Mouse (Mus musculus): ENCODE results near the gene Megf11. TPM values are rescaled to one million over a fixed set of nuclear protein-coding genes. Genes with fewer than 3 reads are reported as not detected.

The Megf11 gene
- polyA plus RNA-seq, 1 experiment from 2014 or later = 0.56 TPM

- no peaks in the 10 kb centered on the region for H3K4me1 ChIP-seq (ENCODE audit: insufficient read depth, low read depth, low read length)
- H3K27ac ChIP-seq (ENCODE audit: low read length) = no peak overlapping the region
- no peak overlapping the region for H3K4me2 ChIP-seq (replicated peaks; ENCODE audit: low read depth, low read length)
- H3K9me3 ChIP-seq (ENCODE audit: low read length) = no peaks in the 10 kb centered on the region
- no peak overlapping the region for H3K4me3 ChIP-seq (ENCODE audit: low read depth, low read length)
- no peak for ATAC-seq
- H3K27me3 ChIP-seq (replicated peaks; ENCODE audit: insufficient read depth, low read length) = no peaks in the 10 kb centered on the region
- H3K9ac ChIP-seq (replicated peaks; ENCODE audit: low read depth) = no peak overlapping the region
- 55% methylated on average over 10 of the region's 10 CpGs for WGBS
- no peak for TF ChIP-seq CTCF (IDR thresholded peaks at IDR 0.05)
- TF ChIP-seq EP300 (IDR thresholded peaks at IDR 0.05) = no peak
- H3K36me3 ChIP-seq (ENCODE audit: insufficient read depth, low read length) = no peaks in the 10 kb centered on the region
- DNase-seq (ENCODE audit: low spot score) = no peak
Measured at GRCm38 (mm10) chr9:64652841-64653361, 267.5 kb downstream of the Megf11 start.

- no peak overlapping the region for H3K27ac ChIP-seq (ENCODE audit: low read length)
- H3K4me3 ChIP-seq (ENCODE audit: low read depth, low read length) = no peak overlapping the region
- no peaks in the 10 kb centered on the region for H3K9me3 ChIP-seq (ENCODE audit: low read length)
- H3K9ac ChIP-seq (replicated peaks; ENCODE audit: low read depth) = no peak overlapping the region
- no peaks in the 10 kb centered on the region for H3K27me3 ChIP-seq (replicated peaks; ENCODE audit: insufficient read depth, low read length)
- TF ChIP-seq EP300 (IDR thresholded peaks at IDR 0.05) = no peak
- TF ChIP-seq CTCF (IDR thresholded peaks at IDR 0.05) = no peak
- H3K36me3 ChIP-seq (ENCODE audit: insufficient read depth, low read length) = no peaks in the 10 kb centered on the region
- DNase-seq (ENCODE audit: low spot score) (no peak), ATAC-seq (no peak)
- 77% methylated on average over 10 of the region's 10 CpGs for WGBS
- H3K4me2 ChIP-seq (replicated peaks; ENCODE audit: low read depth, low read length) = no peak overlapping the region
- no peaks in the 10 kb centered on the region for H3K4me1 ChIP-seq (ENCODE audit: insufficient read depth, low read depth, low read length)
Measured at GRCm38 (mm10) chr9:64654723-64655122, 269.3 kb downstream of the Megf11 start.

- Histone ChIP-seq H3K9me3 (ENCODE audit: low read length) (no peaks in the 10 kb centered on the region), H3K27ac (ENCODE audit: low read length) (no peak overlapping the region), H3K4me3 (ENCODE audit: low read depth, low read length) (no peak overlapping the region), H3K9ac (replicated peaks; ENCODE audit: low read depth) (no peak overlapping the region), H3K36me3 (ENCODE audit: insufficient read depth, low read length) (no peaks in the 10 kb centered on the region), H3K4me2 (replicated peaks; ENCODE audit: low read depth, low read length) (no peak overlapping the region), H3K27me3 (replicated peaks; ENCODE audit: insufficient read depth, low read length) (no peaks in the 10 kb centered on the region), H3K4me1 (ENCODE audit: insufficient read depth, low read depth, low read length) (no peaks in the 10 kb centered on the region)
- WGBS = 86% methylated on average over 5 of the region's 5 CpGs
- no peak for TF ChIP-seq CTCF (IDR thresholded peaks at IDR 0.05)
- TF ChIP-seq EP300 (IDR thresholded peaks at IDR 0.05) = no peak
- no peak for ATAC-seq
- no peak for DNase-seq (ENCODE audit: low spot score)
Measured at GRCm38 (mm10) chr9:64656613-64657012, 271.2 kb downstream of the Megf11 start.

- ATAC-seq (no peak), DNase-seq (ENCODE audit: low spot score) (no peak)
- Histone ChIP-seq H3K4me2 (replicated peaks; ENCODE audit: low read depth, low read length) (no peak overlapping the region), H3K27me3 (replicated peaks; ENCODE audit: insufficient read depth, low read length) (no peaks in the 10 kb centered on the region), H3K9ac (replicated peaks; ENCODE audit: low read depth) (no peak overlapping the region), H3K36me3 (ENCODE audit: insufficient read depth, low read length) (no peaks in the 10 kb centered on the region), H3K9me3 (ENCODE audit: low read length) (no peaks in the 10 kb centered on the region), H3K4me1 (ENCODE audit: insufficient read depth, low read depth, low read length) (no peaks in the 10 kb centered on the region), H3K4me3 (ENCODE audit: low read depth, low read length) (no peak overlapping the region), H3K27ac (ENCODE audit: low read length) (no peak overlapping the region)
- WGBS = 67% methylated on average over 7 of the region's 7 CpGs
- TF ChIP-seq EP300 (IDR thresholded peaks at IDR 0.05) (no peak), CTCF (IDR thresholded peaks at IDR 0.05) (no peak)
Measured at GRCm38 (mm10) chr9:64660222-64660621, 274.8 kb downstream of the Megf11 start.

- Histone ChIP-seq H3K4me2 (replicated peaks; ENCODE audit: low read depth, low read length) (no peak overlapping the region), H3K4me3 (ENCODE audit: low read depth, low read length) (no peak overlapping the region), H3K9me3 (ENCODE audit: low read length) (no peaks in the 10 kb centered on the region), H3K27ac (ENCODE audit: low read length) (no peak overlapping the region), H3K9ac (replicated peaks; ENCODE audit: low read depth) (no peak overlapping the region), H3K27me3 (replicated peaks; ENCODE audit: insufficient read depth, low read length) (no peaks in the 10 kb centered on the region), H3K4me1 (ENCODE audit: insufficient read depth, low read depth, low read length) (no peaks in the 10 kb centered on the region), H3K36me3 (ENCODE audit: insufficient read depth, low read length) (no peaks in the 10 kb centered on the region)
- ATAC-seq (no peak), DNase-seq (ENCODE audit: low spot score) (no peak)
- TF ChIP-seq CTCF (IDR thresholded peaks at IDR 0.05) (no peak), EP300 (IDR thresholded peaks at IDR 0.05) (no peak)
- 8% methylated on average over 1 of the region's 1 CpGs for WGBS
Measured at GRCm38 (mm10) chr9:64664612-64665011, 279.2 kb downstream of the Megf11 start.

GRCm38 (mm10) chr9:64666549-64666948, 281.1 kb downstream of the Megf11 start:
- WGBS = 34% methylated on average over 4 of the region's 4 CpGs
- Histone ChIP-seq H3K27ac (ENCODE audit: low read length) (no peak overlapping the region), H3K4me2 (replicated peaks; ENCODE audit: low read depth, low read length) (no peak overlapping the region), H3K36me3 (ENCODE audit: insufficient read depth, low read length) (no peaks in the 10 kb centered on the region), H3K4me3 (ENCODE audit: low read depth, low read length) (no peak overlapping the region), H3K9ac (replicated peaks; ENCODE audit: low read depth) (no peak overlapping the region), H3K4me1 (ENCODE audit: insufficient read depth, low read depth, low read length) (no peaks in the 10 kb centered on the region), H3K27me3 (replicated peaks; ENCODE audit: insufficient read depth, low read length) (no peaks in the 10 kb centered on the region), H3K9me3 (ENCODE audit: low read length) (no peaks in the 10 kb centered on the region)
- DNase-seq (ENCODE audit: low spot score) (peak; percentile 42), ATAC-seq (no peak)
- TF ChIP-seq EP300 (IDR thresholded peaks at IDR 0.05) = no peak
- TF ChIP-seq CTCF (IDR thresholded peaks at IDR 0.05) = no peak

GRCm38 (mm10) chr9:64667513-64667912, 282.1 kb downstream of the Megf11 start:
- Histone ChIP-seq H3K4me3 (ENCODE audit: low read depth, low read length) (no peak overlapping the region), H3K4me2 (replicated peaks; ENCODE audit: low read depth, low read length) (no peak overlapping the region), H3K36me3 (ENCODE audit: insufficient read depth, low read length) (no peaks in the 10 kb centered on the region), H3K27me3 (replicated peaks; ENCODE audit: insufficient read depth, low read length) (no peaks in the 10 kb centered on the region), H3K9me3 (ENCODE audit: low read length) (no peaks in the 10 kb centered on the region), H3K9ac (replicated peaks; ENCODE audit: low read depth) (no peak overlapping the region), H3K27ac (ENCODE audit: low read length) (no peak overlapping the region), H3K4me1 (ENCODE audit: insufficient read depth, low read depth, low read length) (no peaks in the 10 kb centered on the region)
- TF ChIP-seq EP300 (IDR thresholded peaks at IDR 0.05) (no peak), CTCF (IDR thresholded peaks at IDR 0.05) (no peak)
- WGBS = 3% methylated on average over 5 of the region's 5 CpGs
- DNase-seq (ENCODE audit: low spot score) (peak; percentile 66), ATAC-seq (peak; percentile 64)
